Mouse (Mus musculus) skeletal muscle tissue, adult 2 months (tissue): Measurements from ENCODE around the gene Mios.

ENCODE experiments used
- DNase-seq: peaks from one replicate; pipeline ENCODE4 v3.0.0-alpha.2; 2012; ENCODE audit warnings: low read depth, low spot score

The Mios gene

DNA sequence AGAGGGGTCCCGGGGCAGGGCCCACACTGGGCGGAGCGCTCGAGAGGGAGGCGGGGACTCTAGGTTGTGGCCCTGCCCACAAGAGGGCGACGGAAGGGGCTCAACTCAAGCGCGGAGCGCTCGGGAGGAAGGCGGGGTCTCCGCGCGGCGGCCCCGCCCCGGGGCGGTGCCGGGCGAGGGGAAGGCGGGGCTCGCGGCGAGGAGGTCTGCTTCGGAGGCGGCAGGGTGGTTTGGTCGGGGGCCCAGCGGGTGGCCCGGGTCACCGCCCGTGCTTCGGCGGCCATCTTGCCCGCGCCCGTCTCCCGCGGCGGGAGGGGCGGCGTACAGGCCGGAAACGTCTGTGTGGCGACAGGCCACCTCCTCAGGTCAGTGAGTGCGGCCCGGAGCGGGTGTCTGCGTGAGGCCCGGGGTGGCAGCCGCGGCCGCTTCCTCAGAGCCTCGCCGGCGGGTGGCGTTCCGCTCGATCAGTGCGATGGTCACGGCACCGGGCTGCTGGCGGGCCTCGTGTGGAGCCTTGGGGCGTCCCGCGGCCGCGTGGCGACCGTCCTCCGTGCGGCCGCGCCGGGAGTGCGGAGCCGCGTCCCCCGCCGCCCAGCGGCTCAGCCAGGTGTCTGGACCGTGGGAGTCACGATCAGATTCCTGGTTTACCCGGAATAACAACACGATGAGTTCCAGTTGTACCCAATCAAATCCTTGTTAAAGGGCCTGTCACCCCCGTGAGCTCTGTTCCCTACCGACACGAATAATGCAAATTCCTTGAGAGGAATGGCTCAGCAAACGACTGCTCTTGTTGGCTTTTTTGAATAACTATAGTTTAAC lies at the start of gene Mios:
Mios (plus strand) TSS at position 176 of the 819 bp plus-strand sequence.
- DNase-seq: peak; percentile 86

DNA sequence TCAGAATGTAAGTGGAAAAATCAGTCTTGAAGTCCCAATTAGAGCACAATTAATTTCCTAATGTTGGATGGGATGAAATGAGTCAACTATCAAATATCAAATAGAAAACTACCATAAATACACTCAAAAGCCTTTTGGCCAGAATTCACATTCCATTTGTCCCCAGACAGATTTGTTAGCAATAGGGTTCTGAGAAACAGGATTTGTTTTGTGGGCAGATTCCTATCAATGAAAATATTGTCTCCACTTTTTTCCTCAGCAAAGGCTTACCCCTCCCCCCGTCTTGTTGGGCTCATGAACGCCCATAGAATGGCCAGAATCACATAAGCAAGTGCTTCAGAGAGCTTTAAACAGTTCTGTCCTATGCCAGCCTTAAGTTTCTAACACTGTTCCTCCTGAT lies 49.0 kb upstream of the Mios start:
- DNase-seq: no peak

DNA sequence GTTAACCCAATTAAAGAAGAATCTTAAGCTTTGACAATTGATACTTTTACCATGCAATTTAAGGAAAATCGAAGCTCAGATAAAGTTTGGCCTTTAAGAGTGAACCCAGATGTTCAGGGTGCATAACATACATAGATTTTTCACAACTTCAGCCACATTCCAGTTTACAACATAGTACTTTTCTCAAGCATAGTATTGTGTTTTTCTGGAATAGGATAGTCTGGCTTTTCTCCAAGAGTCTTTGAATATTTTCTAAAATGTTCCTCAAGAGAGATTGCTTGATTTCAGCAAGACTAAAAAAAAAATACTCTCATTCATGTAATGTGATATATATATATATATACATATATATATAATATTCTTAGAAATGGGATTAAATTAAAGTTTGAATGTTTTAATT lies 44.3 kb upstream of the Mios start:
- DNase-seq: no peak

DNA sequence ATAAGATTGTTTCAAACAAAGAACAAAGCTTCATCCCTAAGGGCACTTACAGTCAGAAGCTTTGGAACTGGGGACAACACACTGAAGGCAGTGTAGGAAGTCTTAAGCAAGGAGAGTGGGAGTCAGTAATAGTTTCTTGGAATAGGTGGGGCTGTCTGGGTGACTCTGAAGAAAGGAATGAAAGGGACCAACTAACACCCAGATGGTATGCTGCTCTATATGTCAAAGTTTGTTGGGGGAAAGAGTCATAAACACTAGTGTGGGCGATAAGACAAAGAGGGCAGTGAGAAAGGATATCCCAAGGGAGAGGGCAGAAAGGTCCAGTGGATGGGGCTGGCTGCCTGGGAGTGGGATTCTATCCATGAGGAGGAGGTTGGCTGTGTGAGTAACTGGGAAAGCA lies 36.9 kb upstream of the Mios start:
- DNase-seq: no peak

DNA sequence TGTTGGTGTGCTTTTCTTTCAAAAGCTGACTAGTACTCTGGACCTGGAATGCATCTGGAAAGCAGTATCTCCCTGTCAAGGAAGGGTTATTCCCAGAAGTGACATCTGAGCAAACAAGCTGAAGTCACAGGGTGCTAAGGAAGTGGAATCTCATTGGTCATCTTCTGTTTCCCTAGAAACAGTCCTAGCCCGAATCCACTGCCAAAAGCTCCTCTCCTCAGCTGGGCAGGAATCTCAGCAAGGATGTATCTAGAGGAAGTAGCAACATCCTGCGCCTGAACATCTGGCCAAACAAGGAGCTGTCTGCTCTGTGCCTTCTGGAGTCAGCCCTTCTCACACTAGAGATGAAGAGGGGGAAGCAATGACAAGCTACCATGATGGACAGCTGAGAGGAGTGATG lies 35.0 kb upstream of the Mios start:
- DNase-seq: peak; percentile 17

DNA sequence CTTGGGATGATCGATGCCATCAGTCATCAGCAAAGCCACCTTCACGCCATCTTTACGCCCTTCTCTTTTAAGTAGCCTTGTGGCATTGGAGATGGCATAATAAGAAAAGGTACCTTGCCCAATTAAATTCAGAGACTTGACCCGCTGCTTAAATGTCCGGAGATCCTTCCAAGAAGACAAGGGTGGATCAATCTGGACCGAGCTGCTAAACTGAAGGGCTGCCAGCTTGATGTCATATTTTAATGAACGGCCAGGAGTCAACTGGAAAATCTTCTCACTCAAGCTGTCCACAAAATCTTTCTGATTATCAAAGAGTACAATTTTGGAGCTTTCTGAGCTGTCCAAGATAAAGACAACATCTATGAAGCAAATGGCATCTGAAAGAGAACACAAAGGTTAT lies 33.7 kb upstream of the Mios start:
- DNase-seq: no peak

DNA sequence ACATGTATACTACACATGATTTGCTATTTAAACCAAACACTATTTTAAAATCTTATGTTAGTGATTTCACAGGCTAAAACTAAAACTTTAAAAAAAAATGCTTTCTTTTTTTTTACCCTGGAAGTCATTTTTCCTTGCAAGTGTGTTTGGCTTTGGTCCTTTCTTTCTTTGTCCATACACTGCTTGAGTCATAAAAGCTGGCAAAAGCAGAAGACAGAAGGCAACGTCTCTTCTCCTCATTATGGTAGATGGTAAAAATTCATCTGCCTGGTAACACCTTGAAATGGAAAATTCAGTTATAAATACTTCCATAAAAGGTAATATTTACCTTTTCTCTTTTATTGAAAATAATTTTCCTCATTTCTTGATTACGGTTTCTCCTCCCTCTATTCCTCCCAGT lies 32.9 kb upstream of the Mios start:
- DNase-seq: no peak

DNA sequence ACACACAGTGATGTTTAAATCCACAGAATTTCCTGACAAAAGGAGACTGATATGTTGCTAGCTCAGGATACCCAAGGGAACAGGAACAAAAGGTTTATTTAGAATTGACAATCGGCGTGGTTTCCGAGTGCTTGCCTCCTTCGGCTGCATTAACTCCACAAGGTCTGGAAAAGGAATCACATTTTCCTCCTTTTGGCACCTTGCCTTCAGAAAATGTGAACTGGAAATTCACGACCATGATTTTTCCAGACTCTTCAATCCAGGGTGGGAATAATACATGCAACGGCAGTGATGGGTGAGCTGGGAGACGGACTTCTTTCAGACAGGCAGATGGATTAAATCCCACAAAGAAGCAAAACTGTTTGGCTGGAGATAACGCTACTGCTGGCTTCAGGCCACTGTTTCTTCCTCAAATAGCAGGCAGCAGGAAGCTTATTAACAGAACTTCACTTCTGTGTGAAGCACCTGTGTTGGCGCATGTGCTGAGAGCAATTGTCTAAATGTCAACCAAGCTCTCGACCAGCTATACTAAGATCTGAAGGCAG lies 30.6 kb upstream of the Mios start:
- DNase-seq: no peak

DNA sequence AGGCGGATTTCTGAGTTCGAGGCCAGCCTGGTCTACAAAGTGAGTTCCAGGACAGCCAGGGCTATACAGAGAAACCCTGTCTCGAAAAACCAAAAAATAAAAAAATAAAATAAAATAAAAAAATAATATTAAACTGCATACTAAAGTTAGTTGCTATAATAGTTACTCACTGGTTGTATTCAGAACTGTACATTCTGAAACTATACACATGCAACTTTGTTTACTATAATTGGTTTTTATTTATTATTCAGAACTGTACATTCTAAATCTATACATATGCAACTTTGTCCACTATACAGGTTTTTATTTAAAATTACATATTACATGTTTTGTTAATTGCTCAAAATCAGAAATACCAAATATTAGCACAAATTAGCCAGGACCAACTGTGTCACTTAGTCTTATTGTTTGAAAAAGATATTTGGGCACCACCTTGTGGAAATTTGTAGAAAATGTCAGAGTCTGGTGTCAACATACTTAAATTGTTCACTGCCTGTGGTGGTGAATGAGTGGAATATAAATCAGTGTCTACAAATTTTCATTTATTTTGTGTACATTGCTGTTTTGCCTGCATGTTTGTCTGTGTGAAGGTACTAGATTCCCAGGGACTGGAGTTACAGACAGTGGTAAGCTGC lies 20.3 kb upstream of the Mios start:
- DNase-seq: no peak

DNA sequence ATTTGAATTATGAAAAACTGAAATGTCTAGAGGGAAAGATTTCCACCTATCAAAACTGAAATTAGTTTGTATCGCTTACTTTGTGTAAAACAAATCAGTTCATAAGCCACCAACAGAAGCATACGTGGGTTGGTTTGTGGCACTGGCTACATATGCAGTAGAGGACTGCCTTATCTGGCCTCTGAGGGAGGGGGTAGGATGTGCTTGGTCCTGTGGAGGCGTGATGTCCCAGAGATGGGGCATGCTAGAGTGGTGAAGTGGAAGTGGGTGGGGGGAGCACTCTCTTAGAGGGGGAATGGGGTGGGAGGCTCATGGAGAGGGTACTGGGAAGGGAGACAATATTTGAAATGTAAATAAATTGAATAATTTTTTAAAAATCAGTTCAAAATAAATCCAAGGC lies 19.1 kb upstream of the Mios start:
- no peak for DNase-seq

DNA sequence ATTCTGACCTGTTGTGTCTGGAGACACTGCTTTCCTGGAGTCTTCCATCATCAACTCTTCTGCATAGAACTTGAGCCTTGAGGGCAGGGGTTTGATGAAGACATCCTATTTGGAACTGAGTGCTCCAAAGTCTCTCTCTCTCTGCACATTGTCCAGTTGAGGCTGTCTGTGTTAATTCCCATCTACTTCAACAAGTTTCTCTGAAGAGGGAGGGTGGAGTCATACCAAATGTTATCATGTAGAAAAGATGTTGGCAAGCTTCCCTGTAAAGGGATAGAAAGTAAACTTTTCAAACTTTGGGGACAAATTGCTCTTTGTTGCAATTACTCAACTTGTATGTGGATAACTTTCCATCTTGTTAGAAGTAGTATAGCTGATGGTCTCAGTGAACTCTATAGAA lies 16.5 kb upstream of the Mios start, which contains the start of gene Col28a1:
Col28a1 (minus strand) TSS at position 101 of the 400 bp plus-strand sequence.
- no peak for DNase-seq

DNA sequence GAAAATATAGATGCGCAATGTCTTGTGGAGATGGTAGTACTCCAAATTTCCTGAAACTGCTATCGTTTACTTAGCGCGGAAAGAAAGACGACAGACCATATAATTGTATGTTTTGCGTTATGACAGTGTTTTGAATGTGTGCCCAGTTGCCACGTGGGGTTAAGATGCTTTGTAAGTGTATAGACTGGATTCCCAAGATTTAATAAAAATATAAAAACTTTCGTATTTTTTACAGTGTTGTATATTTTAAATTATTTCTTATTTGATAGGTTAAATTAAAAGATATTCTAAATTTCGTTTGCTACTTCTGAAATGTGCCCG lies 804 bp downstream of the Mios start:
- no peak for DNase-seq

DNA sequence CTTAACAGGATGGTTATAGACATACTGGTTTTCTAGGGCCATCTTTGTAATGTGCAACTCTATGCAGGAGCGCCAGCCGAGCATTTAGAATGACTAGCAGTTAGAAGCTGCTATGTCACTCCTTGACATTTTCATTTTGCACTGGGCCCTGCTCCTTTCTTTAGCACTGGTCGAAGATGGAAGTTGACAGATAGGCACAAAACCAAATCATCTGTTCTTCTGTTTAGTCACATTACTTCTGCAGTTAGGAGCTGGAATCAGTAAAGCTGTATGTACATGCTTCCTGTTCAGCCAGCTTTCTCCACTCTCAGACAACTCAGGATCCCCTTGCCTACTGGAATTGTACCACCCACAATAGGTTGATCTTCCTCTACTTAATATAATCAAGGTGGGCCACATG lies 1.6 kb downstream of the Mios start:
- DNase-seq: no peak

DNA sequence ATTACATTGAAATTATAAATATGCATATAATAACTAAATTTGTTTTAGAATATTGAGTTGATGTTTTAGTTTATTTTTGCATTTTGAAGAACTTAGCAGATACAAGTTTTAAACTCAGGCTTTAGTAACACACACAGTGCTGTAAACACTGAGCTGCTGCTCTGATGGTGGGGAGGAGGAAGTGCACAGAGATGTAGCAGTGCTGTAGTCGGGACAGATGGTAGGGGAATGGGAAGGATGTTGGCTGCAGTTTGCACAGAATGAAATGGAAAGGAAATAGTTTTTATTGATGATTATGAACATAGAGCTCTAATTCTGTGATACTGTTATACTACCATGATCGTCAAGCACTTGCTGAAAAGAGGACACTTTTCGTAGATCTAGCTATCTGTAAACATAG lies 18.0 kb downstream of the Mios start:
- no peak for DNase-seq

DNA sequence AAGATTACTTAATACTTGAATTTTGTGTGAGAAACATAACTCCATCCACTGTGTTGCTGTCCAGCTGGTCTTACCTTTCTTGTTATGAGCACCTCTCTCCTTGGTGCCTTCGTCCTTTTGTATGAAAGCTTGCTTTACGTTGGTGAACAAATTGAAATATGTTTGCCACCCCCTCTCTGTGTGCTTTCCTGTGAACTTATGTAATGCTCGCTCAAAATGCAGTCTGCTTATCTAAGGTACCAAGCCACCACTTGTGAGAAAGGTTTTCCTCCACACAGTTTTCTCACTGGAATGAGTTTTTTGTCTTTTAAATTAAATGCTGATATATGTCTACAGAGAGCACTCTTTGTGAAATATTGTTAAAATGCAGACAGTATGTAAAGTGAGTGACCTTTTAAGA lies 19.6 kb downstream of the Mios start:
- DNase-seq: no peak

DNA sequence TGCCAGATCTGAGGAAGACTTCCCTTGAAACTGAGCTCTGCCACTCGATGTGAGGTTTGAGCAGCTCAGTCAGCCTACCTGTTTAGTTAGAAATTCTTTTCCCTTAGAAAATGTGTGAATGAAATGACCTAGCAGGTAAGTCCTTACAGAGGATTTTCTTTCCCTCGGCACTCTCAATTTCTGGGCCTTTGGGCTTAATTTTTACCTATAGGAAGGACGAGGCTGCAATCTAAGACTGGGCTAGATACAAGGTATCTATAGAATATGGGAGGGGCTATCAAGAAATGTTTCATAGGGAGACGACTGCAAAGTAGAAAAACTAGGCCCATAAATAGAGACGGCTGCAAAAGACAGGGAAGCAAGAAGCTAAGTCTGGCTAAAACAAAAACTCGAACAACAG lies 49.3 kb downstream of the Mios start:
- DNase-seq: no peak

DNA sequence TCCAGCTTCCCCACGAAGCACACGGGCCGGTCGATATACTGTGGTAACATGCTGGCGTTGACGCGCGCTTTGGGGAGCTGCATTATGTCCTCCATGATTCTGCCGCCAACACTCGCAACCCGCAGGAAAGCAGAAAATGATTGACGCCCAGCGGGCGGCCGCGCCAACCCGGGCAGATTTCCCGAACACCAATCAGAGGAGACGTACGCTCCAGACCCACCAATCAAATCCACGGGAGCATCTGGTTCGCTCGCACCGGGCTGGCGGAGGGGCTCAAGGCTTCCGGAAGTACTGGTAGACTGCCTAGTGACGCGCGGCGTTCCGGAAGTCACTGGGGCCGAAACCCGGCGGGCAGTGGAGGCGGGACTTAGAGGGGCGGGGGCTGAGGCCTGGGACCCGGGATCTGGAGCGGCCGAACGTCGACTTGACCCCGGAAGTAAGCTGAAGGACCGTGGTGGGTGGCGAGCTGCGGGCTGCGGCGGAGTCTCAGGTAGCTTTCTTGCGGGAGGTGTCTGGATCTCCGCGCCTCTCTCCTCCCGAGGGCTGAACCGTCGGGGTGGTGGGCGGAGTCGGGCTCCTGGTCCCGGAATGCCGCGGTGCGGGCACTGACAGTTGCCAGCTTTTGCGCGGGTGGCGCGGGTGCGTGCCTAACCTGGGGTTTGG lies 50.1 kb downstream of the Mios start, which contains the start of the genes Rpa3, Umad1 and Gm45062:
Rpa3 (minus strand) TSS at position 170 of the 663 bp plus-strand sequence.
Umad1 (plus strand) TSS at position 285 of the 663 bp plus-strand sequence.
Gm45062 (plus strand) TSS at position 447 of the 663 bp plus-strand sequence.
- DNase-seq: peak; percentile 97

DNA sequence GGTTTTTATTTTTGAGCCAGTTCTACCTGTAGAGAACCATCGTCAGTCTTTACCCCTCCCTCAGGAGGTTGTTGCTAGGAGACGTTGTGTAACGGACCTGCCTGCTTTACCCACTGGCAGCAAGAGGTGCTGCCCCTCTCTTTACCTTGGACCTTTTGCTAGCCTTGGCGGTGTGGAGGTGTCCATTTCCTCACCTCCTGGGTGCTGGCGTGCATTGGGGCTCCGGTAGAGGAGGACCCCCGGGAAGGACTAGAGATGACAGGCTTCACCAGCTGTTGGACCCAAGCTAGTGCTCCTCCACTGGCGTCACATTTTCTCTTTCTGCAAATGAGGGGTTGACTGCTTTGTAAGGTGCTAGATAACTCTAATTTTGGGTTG lies 50.6 kb downstream of the Mios start:
- DNase-seq: no peak

DNA sequence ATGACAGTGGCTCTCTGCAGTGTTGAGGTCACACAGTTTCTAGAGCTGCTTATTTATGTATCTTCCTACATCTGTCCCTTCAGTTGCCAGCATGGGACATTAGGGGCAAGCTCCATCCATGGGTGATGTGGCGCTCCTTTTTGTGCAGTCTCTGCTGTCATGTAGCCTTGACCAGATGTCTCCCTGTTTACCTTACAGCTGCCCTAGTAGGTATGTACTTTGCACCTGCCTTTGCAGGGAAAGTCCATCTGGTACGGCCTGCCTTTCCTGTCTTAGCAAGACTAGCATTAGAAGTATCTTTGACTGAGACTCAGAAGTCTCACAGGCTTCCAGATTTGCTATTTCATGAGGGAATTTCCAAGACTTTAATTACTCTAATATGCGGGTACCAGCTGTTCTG lies 62.0 kb downstream of the Mios start:
- DNase-seq: no peak

DNA sequence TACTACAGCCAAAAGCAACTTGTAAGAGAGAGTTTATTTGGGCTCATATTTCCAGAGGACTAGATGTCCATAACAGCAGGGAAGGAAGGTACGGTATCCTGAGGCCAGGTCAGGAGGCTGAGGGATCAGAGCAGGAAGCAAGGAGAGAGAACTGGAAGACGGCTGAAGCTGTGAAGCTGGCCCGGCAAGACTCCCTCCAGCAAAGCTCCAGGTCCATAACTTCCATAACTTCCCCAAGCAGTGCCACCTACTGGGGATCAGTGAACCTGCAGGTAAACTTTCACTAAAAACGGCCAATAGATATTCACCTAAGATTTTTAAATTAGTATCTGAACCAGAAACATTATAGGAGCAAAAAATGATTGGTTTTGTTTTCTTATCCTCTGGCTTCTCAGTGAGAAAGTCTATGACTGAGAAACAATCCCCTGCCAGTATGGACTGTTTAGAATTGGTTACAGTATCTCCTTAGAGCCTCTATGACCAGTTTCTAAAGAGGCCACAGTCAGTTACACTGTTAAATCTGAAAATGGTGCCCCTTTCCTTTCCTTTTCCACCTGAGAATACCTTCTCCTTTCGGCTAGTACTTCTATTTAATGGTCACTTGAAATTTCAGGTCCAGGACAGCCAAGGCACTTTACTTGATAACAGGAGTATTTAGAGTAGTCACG lies 65.5 kb downstream of the Mios start:
- peak; percentile 22 for DNase-seq

DNA sequence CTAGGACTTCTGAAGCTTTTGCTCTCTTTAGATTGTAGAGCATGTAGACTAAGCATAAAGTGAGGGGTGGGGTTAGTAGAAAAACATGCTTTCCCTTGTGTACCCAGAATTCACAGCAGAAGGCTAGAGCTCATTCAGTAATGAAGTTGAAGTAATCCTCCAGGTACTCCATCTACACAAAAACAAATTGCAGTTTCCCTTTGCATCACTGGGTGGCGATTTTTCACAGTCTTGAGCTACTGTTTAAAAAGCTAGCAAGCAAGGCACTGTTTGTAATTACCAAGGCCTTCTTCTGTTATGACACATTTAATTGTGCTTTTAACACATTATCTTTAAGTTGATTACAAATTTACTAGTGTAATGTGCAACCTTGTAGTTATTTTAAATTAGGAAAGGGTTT lies 66.1 kb downstream of the Mios start:
- DNase-seq: peak; percentile 36

DNA sequence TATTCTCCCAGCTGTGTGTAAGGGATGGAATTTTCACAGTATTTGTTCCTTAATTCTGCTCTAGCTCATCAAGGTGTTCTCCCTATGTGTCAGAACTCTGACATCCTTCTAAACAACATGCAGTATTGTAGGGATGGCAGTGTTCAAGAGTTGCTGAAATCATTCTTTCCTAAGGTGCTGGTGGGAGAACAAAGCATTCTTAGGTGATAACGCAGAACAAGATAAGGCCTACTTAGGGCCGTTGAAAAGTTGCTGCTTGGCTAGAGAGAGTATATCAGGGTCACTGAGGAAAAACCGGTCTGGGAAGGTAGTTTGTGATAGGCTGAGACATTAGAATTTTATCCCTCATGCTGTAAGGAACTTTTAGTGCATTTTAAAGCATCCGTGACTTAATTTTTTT lies 67.4 kb downstream of the Mios start:
- no peak for DNase-seq
